Mouse (Mus musculus) heart, embryonic 11.5 days (tissue): Measurements from ENCODE around the gene Fktn. TPM values are rescaled to one million over a fixed set of nuclear protein-coding genes. Genes with fewer than 3 reads are reported as not detected.
A peak's percentile ranks its signal among the peaks of the same experiment; 100 is the strongest.
"Not testable (repeated sequence)": the region's sequence is repeated elsewhere in the genome, so short reads cannot be mapped to it uniquely, and the experiment has no call there.

Source experiments
- ATAC-seq: fragments of 200-750 bp; cut with Nextera tagmentation; replicated peaks from 2 replicates; pipeline ENCODE4 v1.8.0; 2017; ENCODE audit warnings: moderate library complexity; ENCODE audit not compliant: insufficient number of reproducible peaks, low FRiP score, low TSS enrichment
- H3K27ac ChIP-seq: fragments of 300-500 bp; sonication (generic); 2 replicates; pipeline ENCODE4 v1.5.1; 2014; ENCODE audit warnings: mild to moderate bottlenecking, low read depth, low read length
- H3K27me3 ChIP-seq: fragments of 300-500 bp; sonication (generic); 2 replicates; pipeline ENCODE4 v1.6.1; 2014; ENCODE audit warnings: mild to moderate bottlenecking, low read length, mixed read lengths; ENCODE audit not compliant: control insufficient read depth, insufficient read depth
- H3K36me3 ChIP-seq: fragments of 300-500 bp; sonication (generic); 2 replicates; pipeline ENCODE4 v1.6.1; 2014; ENCODE audit warnings: mild to moderate bottlenecking, low read length, moderate library complexity, mixed read lengths; ENCODE audit not compliant: control insufficient read depth, insufficient read depth
- H3K4me1 ChIP-seq: fragments of 300-500 bp; sonication (generic); 2 replicates; pipeline ENCODE4 v1.6.1; 2014; ENCODE audit warnings: low read length; ENCODE audit not compliant: control insufficient read depth, insufficient read depth
- H3K4me2 ChIP-seq: fragments of 300-500 bp; sonication (generic); 2 replicates; pipeline ENCODE4 v1.6.1; 2014; ENCODE audit warnings: mild to moderate bottlenecking, moderate library complexity
- H3K4me3 ChIP-seq: fragments of 300-500 bp; sonication (generic); 2 replicates; pipeline ENCODE4 v1.5.1; 2014; ENCODE audit warnings: low read depth, low read length
- H3K9ac ChIP-seq: fragments of 300-500 bp; sonication (generic); 2 replicates; pipeline ENCODE4 v1.6.1; 2014; ENCODE audit warnings: mild to moderate bottlenecking, low read depth, low read length, moderate library complexity
- H3K9me3 ChIP-seq: fragments of 300-500 bp; sonication (generic); replicated peaks from 2 replicates; pipeline ENCODE4 v1.6.1; 2016; ENCODE audit warnings: low read length; ENCODE audit not compliant: control insufficient read depth
- WGBS: fragments of 180-500 bp; shearing (Covaris S2); extraction: QIAGEN DNeasy Blood & Tissue Kit; methylation state at CpG from one replicate; pipeline ENCODE4 v1.1.7; 2014; ENCODE audit not compliant: insufficient replicate concordance; 5-methylcytosine and 5-hydroxymethylcytosine counted together
- polyA plus RNA-seq: library from polyadenylated mRNA; unstranded; fragments of >200 nt; fragmentation: Nextera tagmentation; extraction: Ambion mirVana; gene quantifications from 2 replicates; pipeline ENCODE4 v1.2.1, GENCODE M21; 2014

The Fktn gene
- polyA plus RNA-seq, 1 experiment from 2014 or later: 14.5 TPM

DNA sequence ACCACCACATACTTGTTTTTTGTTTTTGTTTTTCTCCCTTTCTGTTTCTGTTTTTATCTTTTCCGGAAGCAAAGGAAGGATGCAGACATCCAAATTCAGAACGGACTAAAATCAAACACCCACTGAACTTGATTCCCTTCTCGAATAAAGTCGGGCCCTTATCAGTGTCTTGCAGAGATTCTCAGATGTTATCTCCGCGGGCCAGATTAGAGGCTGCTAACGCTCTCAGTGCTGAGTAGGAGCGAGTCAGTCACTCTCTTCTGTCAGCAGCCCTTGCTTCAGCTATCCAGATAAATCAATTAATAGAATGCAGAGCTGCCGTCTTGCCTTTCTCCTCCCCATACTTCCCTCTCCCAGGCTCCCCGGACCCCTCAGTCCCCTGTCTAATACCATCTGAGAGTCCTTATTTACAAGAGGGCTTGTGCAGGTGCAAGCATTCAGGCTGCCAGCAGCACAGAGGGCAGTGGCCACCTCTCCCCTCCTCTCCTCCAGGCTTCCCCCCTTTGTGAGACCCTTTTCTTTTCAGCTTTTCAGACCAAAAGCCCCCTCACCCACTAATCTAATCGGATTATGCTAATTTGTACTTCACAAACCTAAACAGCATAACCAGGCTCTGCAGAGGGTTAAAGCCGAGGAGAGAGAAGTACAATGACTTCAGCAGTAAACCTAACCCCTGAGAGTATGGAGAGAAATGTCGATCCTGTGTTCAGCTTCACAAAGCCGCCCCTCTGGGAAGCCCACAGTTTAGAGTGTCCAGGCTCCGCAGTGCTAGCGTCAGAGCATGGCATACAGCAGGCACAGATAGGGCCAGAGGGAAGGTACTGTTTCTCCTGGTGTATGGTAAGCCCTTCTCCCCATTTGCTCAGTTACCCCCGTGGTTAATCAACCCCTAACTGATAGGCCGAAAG lies 83.3 kb downstream of the Fktn start:
- WGBS: 10% methylated on average over 18 of the region's 18 CpGs
- Histone ChIP-seq H3K4me2 (peak overlapping the region; percentile 49), H3K36me3 (no peaks in the 10 kb centered on the region), H3K9ac (peak overlapping the region; percentile 44; the same call in 1 of the 2 replicates), H3K27ac (no peak overlapping the region), H3K27me3 (no peaks in the 10 kb centered on the region), H3K4me1 (peaks cover 17% of the 10 kb centered on the region), H3K9me3 (no peaks in the 10 kb centered on the region), H3K4me3 (no peak overlapping the region)
- no peak for ATAC-seq

DNA sequence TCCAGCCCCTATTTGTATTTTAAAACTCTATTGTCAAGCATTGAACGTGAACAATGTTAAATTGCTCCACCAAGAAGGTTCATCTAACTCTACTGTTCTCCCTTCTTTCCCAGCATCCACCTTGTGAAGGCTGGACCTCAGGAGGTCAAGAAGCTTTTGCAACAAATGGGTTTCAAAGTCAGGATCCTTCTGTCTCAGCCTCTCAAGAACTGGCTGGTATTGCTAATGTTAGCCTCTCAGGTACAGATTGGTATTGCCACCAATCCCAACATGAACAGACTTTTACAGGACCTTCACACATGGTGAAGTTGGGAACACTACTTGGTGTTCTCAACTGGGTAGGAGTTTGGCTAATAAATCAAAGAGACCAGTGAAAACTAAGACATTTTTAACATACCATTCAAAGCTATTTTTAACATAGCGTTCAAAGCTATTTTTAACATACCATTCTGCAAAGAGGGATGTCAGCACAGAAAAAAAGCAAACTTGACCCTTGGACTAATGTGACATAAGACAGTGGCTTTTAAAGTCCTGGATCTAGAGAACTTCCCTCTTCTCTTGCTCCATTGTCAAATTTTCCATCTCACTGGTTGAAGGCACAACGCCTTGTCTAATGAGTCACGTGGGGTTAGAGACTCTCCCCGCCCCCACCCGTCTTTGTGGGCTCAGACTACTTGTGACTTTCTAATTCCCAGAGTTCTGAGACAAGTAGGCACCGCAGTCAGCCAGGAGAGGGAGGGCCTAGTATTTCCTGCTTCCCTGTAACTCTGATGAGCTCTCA lies 85.3 kb downstream of the Fktn start:
- H3K36me3 ChIP-seq: no peaks in the 10 kb centered on the region
- no peak overlapping the region for H3K9ac ChIP-seq
- no peaks in the 10 kb centered on the region for H3K9me3 ChIP-seq
- no peak for ATAC-seq
- H3K27ac ChIP-seq: peak overlapping the region; percentile 22
- 32% methylated on average over 7 of the region's 7 CpGs for WGBS
- no peak overlapping the region for H3K4me2 ChIP-seq
- no peak overlapping the region for H3K4me3 ChIP-seq
- no peaks in the 10 kb centered on the region for H3K27me3 ChIP-seq
- H3K4me1 ChIP-seq: peaks cover 17% of the 10 kb centered on the region

DNA sequence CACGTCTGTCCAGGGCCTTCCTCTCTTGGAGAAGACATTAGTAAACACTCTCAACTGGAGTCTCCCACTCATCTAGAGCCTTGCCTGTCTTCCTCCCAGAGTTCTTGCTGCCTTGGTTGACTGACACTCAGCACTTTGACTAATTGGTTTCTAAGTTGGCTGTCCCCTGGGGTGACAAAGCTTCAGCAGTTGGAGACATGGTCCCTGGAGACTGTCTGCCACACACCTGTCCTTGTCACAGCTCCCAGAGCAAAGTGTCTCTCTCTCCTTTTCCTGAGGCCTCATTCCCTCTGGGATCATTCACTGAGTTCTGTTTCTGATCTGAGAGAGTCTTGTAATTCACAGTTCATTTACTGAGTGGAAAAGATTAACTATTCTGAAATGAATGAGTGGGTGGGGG lies 86.0 kb downstream of the Fktn start:
- Histone ChIP-seq H3K9me3 (peaks cover 2% of the 10 kb centered on the region; the same call in 1 of the 2 replicates), H3K27ac (peak overlapping the region; percentile 22), H3K9ac (no peak overlapping the region), H3K4me1 (peaks cover 17% of the 10 kb centered on the region), H3K36me3 (no peaks in the 10 kb centered on the region), H3K27me3 (no peaks in the 10 kb centered on the region), H3K4me3 (no peak overlapping the region), H3K4me2 (no peak overlapping the region)
- WGBS: 27% methylated on average over 1 of the region's 1 CpGs
- ATAC-seq: no peak

DNA sequence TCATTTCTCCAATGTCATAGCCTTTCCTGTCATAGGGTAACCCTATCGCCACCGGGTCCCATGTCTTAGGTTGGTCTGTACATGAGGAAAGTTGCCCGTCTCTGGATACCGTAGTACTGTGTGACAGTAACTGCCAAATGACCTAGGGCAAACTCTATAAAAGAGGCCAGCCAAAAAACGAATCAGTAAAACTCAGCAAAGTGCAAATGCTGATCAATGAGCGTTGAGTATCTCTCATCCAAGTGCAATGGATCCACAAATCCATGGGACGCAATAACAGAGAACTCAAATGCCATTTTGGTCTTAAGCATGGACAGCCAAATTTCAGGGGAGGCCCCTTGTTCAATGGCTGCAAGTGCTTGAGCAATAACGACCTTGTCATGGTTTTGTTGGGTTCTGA lies 89.9 kb downstream of the Fktn start:
- not testable (repeated sequence) for H3K27me3 ChIP-seq, ATAC-seq, H3K36me3 ChIP-seq, H3K27ac ChIP-seq, H3K4me2 ChIP-seq, H3K9ac ChIP-seq, H3K4me3 ChIP-seq, H3K9me3 ChIP-seq
- H3K4me1 ChIP-seq: 0 out of 2 replicates have a peak, but pooled peaks cover 10% of the 10 kb centered on the region
- 89% methylated on average over 7 of the region's 8 CpGs for WGBS

DNA sequence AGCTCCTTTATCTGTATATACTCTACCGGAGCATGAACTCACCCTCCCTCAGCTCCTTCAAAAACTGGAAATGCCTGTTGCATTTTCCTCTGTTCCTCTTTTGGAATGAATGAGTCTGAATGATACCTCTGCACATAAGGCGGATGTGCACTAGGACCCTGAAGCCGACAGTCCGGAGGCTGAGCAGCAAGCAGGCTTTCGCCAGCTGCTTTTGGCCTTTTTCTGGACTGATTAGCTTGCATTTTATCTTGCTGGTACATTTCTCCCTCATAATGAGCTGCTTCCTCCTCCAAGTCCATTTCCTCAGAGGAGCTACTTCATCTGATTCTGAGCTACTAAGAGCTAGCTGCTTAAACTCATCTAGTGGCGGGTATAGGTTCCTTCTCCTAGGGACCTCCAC lies 92.6 kb downstream of the Fktn start:
- not testable (repeated sequence) for H3K4me2 ChIP-seq, H3K9ac ChIP-seq, H3K4me1 ChIP-seq, H3K27ac ChIP-seq, H3K9me3 ChIP-seq, H3K36me3 ChIP-seq, H3K27me3 ChIP-seq, ATAC-seq, H3K4me3 ChIP-seq
- WGBS: 76% methylated on average over 6 of the region's 6 CpGs

DNA sequence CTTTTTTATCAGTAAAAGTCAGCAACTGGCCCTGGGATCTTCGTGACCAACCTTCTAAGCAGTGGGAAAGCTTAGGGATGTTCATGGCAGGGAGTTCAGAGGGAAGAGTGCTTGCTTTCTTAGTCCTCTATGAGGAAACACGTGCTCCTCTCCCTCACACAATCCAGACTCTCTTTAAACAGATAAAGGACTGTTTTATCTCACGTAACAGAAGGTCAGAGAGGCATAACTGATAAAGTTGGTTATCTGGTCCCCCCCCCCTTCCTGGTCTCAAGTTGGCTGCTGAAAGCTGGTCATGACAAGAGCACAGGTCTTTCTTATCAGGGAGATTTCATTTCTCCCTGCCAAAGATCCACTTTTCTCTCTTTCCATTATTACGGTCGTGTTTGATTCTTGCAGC lies 104.5 kb downstream of the Fktn start:
- Histone ChIP-seq H3K27ac (no peak overlapping the region), H3K9ac (no peak overlapping the region), H3K4me3 (no peak overlapping the region), H3K4me1 (no peaks in the 10 kb centered on the region), H3K4me2 (no peak overlapping the region), H3K27me3 (no peaks in the 10 kb centered on the region), H3K36me3 (no peaks in the 10 kb centered on the region), H3K9me3 (no peaks in the 10 kb centered on the region)
- ATAC-seq: no peak
- WGBS: 9% methylated on average over 5 of the region's 5 CpGs

DNA sequence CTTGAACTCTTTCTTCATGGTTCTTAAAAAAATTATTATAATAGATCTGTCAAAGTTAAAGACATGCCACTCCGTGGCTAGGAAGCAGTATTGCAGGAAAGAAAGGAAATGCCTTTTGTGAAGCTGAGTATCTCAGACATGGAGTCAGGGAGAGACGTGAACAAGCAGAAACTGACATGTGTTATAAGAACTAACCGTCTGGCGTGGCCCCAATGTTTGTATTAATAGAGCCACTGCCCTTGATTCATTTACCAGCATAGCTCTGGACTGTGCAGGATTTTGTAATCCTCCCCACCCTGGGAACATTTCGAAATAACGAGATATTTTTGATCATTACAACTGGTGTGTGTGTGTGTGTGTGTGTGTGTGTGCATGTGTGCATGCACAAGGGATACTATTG lies 109.9 kb downstream of the Fktn start:
- no peak overlapping the region for H3K4me2 ChIP-seq
- H3K36me3 ChIP-seq: no peaks in the 10 kb centered on the region
- ATAC-seq: no peak
- no peaks in the 10 kb centered on the region for H3K27me3 ChIP-seq
- 53% methylated on average over 6 of the region's 6 CpGs for WGBS
- H3K4me1 ChIP-seq: no peaks in the 10 kb centered on the region
- H3K9ac ChIP-seq: no peak overlapping the region
- no peak overlapping the region for H3K4me3 ChIP-seq
- no peak overlapping the region for H3K27ac ChIP-seq
- no peaks in the 10 kb centered on the region for H3K9me3 ChIP-seq

DNA sequence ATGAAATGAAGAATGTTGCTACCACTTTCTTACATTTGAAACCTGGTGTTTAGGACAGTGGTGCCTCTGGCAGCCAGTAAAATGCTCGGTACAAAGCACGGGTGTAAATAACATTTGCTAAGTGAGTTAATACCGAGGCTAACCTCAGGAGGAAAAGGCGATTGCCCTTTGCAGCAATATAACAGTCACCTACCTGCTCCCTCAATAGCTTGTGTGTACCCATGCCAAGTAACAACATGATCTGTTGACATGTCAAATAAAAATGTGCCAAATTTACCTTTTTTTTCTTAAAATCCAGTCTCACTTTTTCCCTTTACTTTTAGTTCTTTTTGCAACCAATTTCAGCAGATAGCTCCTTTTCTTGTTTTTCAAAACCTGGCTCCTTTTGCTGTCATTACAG lies 111.0 kb downstream of the Fktn start:
- Histone ChIP-seq H3K9me3 (no peaks in the 10 kb centered on the region), H3K4me1 (no peaks in the 10 kb centered on the region), H3K27ac (no peak overlapping the region), H3K27me3 (no peaks in the 10 kb centered on the region), H3K4me3 (no peak overlapping the region), H3K36me3 (no peaks in the 10 kb centered on the region), H3K4me2 (no peak overlapping the region), H3K9ac (no peak overlapping the region)
- WGBS: 60% methylated on average over 4 of the region's 4 CpGs
- ATAC-seq: no peak
